Mouse (Mus musculus) G1E (cell line): ENCODE results near the gene Pipox.

Source experiments
- CTCF ChIP-seq: IDR thresholded peaks from 2 replicates; pipeline ENCODE4 v1.5.1; 2012; ENCODE audit warnings: low read depth, low read length, inconsistent platforms, mixed read lengths
- GATA1 ChIP-seq: IDR thresholded peaks from 2 replicates; pipeline ENCODE4 v1.6.1; 2012; ENCODE audit warnings: borderline replicate concordance, low read length, inconsistent platforms, mixed read lengths
- GATA2 ChIP-seq: IDR thresholded peaks from 2 replicates; pipeline ENCODE4 v1.6.1; 2012; ENCODE audit warnings: low read depth, low read length, inconsistent platforms, borderline replicate concordance
- POLR2AphosphoS5 ChIP-seq: IDR thresholded peaks from 2 replicates; pipeline ENCODE4 v1.6.1; 2012; ENCODE audit warnings: low read depth, low read length, inconsistent platforms; ENCODE audit not compliant: insufficient replicate concordance
- TAL1 ChIP-seq: conservative IDR thresholded peaks from 2 replicates; pipeline ENCODE4 v1.6.1; 2012; ENCODE audit warnings: low read depth, low read length, inconsistent platforms, mixed read lengths

- TF ChIP-seq CTCF (no peak), GATA1 (no peak), GATA2 (no peak), POLR2AphosphoS5 (no peak), TAL1 (no peak)
Measured at GRCm38 (mm10) chr11:77884524-77885245, 9.2 kb downstream of the Pipox start.
